Mouse (Mus musculus): ENCODE data around the gene Pprc1. TPM values are rescaled to one million over a fixed set of nuclear protein-coding genes. Genes with fewer than 3 reads are reported as not detected.

The Pprc1 gene
- polyA plus RNA-seq, 1 experiment from 2014 or later, result 55.1 TPM

DNA sequence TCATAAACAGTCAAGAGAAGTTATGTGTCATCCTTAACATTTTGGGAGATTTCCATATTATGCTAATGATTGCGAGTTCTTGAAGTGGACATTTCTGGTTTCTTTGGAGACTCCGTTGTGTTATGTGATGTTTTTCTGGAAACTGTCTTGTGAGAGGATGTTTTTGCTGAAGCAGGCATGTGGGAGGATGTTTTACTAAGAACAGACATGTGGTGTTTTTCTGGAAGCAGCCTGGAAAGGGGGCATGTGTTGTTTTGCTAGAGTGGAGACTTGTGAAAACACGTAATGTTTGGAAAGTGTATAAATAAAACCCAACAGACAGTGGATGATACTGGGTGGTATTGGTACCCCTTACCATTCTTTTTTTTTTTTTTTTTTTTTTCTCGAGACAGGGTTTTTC, 50.6 kb downstream of the Pprc1 start:
- Histone ChIP-seq H3K4me2 (no peak overlapping the region), H3K27me3 (ENCODE audit: insufficient read depth, low read length) (no peaks in the 10 kb centered on the region), H3K27ac (ENCODE audit: low read depth) (no peak overlapping the region), H3K4me1 (ENCODE audit: insufficient read depth) (no peaks in the 10 kb centered on the region), H3K4me3 (ENCODE audit: low read depth, low read length) (no peak overlapping the region), H3K36me3 (ENCODE audit: insufficient read depth) (no peaks in the 10 kb centered on the region), H3K9ac (no peak overlapping the region), H3K9me3 (ENCODE audit: low read depth, low read length) (no peaks in the 10 kb centered on the region)
- ATAC-seq (ENCODE audit: insufficient read depth) (no peak), DNase-seq (no peak)
- no peak for TF ChIP-seq CTCF (IDR thresholded peaks at IDR 0.05; ENCODE audit: low read depth)
- WGBS, result 75% methylated on average over 4 of the region's 4 CpGs

DNA sequence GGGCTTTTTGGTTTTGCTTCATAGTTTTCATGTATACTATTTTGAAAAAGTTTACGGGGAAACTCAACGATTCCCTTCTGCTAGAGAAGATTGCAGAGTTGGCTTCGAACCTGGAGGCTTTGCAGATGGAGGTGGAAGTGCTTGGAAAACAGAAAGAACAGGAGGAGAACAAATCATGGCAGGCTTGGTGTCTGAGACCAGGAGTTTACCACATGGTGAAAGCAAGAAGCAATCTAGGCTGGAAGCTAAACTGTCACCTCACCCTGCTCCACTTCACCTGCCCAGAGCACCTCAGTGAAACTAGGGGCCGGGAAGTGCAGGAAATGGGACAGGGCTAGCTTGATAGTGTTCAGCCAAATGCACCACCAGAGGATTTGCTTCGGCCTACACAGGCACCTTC, 51.7 kb downstream of the Pprc1 start:
- no peak for TF ChIP-seq CTCF (IDR thresholded peaks at IDR 0.05; ENCODE audit: low read depth)
- no peak for DNase-seq
- 88% methylated on average over 5 of the region's 5 CpGs for WGBS

DNA sequence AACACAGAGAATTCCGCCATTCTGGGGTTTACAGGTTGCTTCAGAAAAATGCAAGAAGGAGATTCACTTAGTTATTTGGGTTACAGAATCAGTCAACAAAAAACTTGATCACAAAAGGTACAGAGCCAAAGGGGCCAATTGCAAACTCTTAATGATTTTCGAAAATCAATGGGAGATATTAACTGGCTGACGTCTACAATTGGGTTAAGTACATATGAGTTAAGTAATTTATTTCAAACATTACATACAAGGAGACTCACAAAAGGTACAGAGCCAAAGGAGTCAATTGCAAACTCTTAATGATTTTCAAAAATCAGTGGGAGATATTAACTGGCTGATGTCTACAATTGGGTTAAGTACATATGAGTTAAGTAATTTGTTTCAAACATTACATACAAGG, 54.9 kb downstream of the Pprc1 start:
- no peaks in the 10 kb centered on the region for H3K9me3 ChIP-seq (ENCODE audit: low read depth, low read length)
- H3K36me3 ChIP-seq (ENCODE audit: insufficient read depth), result no peaks in the 10 kb centered on the region
- ATAC-seq (ENCODE audit: insufficient read depth), result no peak
- TF ChIP-seq CTCF (IDR thresholded peaks at IDR 0.05; ENCODE audit: low read depth), result no peak
- no peaks in the 10 kb centered on the region for H3K4me1 ChIP-seq (ENCODE audit: insufficient read depth)
- H3K4me2 ChIP-seq, result no peak overlapping the region
- no peak for DNase-seq
- 91% methylated on average over 3 of the region's 3 CpGs for WGBS
- no peaks in the 10 kb centered on the region for H3K27me3 ChIP-seq (ENCODE audit: insufficient read depth, low read length)
- no peak overlapping the region for H3K4me3 ChIP-seq (ENCODE audit: low read depth, low read length)
- H3K27ac ChIP-seq (ENCODE audit: low read depth), result no peak overlapping the region
- H3K9ac ChIP-seq, result no peak overlapping the region

More for the DNA sequence above, 51.7 kb downstream of the Pprc1 start:
- H3K27ac ChIP-seq (ENCODE audit: low read depth), result no peak overlapping the region
- no peak overlapping the region for H3K4me2 ChIP-seq
- no peak for ATAC-seq (ENCODE audit: insufficient read depth)
- no peaks in the 10 kb centered on the region for H3K27me3 ChIP-seq (ENCODE audit: insufficient read depth, low read length)
- H3K36me3 ChIP-seq (ENCODE audit: insufficient read depth), result no peaks in the 10 kb centered on the region
- no peaks in the 10 kb centered on the region for H3K9me3 ChIP-seq (ENCODE audit: low read depth, low read length)
- H3K4me1 ChIP-seq (ENCODE audit: insufficient read depth), result no peaks in the 10 kb centered on the region
- no peak overlapping the region for H3K9ac ChIP-seq
- H3K4me3 ChIP-seq (ENCODE audit: low read depth, low read length), result no peak overlapping the region

DNA sequence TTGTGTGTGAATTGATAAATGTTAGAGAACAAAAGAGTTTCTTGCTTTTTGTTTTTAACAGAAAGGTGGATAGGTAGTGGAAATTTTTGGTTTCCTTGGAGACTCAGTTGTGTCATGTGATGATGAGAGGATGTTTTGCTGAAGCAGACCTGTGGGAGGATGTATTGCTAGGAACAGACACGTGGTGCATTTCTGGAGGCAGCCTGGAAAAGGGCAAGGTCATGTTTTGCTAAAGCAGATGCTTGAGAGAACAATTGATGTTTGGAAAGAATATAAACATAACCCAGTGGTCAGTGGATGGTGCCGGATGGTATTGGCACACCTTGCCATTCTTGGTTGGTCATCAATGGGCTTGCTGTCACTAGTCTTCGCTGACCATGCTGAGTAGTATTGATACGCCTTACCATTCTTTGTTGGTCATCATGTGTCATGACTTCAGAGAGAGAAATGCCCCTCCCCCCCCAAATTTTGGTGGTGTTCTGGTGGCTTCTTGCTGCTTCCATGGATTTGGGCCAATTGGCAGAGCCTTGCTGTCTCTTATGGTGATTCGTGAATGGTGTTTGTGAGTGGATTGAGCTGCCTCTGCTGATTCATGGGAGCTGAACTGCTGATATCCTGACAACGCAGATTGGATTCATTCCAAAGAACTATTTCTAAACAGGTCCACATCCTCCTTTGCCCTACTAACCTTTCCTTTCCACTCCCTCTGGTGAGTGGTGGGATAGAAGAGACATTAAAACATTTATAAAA, 58.9 kb downstream of the Pprc1 start:
- Histone ChIP-seq H3K36me3 (ENCODE audit: insufficient read depth) (no peaks in the 10 kb centered on the region), H3K9me3 (ENCODE audit: low read depth, low read length) (no peaks in the 10 kb centered on the region), H3K4me1 (ENCODE audit: insufficient read depth) (no peaks in the 10 kb centered on the region), H3K27ac (ENCODE audit: low read depth) (no peak overlapping the region), H3K4me2 (no peak overlapping the region), H3K4me3 (ENCODE audit: low read depth, low read length) (no peak overlapping the region), H3K27me3 (ENCODE audit: insufficient read depth, low read length) (no peaks in the 10 kb centered on the region), H3K9ac (no peak overlapping the region)
- WGBS, result 61% methylated on average over 6 of the region's 6 CpGs
- DNase-seq, result peak; percentile 37
- no peak for ATAC-seq (ENCODE audit: insufficient read depth)
- no peak for TF ChIP-seq CTCF (IDR thresholded peaks at IDR 0.05; ENCODE audit: low read depth)

DNA sequence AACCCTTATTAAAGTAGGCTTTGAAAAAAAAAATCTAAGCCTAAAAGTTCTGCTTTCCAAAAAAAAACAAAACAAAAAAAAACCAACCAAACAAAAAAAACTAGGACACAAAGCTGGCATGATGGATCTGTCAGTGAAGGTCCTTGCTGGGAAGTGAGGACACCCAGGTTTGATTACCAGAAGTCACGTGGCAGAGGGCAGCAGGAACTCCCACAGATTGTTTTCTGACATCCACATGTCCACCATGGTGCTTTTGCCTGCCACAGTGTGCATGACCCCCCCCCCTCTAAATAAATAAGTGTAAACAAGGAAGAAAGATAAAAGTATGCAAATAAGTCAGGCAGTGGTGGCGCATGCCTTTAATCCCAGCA, 59.5 kb downstream of the Pprc1 start:
- WGBS, result 57% methylated on average over 2 of the region's 2 CpGs
- DNase-seq, result no peak
- Histone ChIP-seq H3K4me1 (ENCODE audit: insufficient read depth) (no peaks in the 10 kb centered on the region), H3K36me3 (ENCODE audit: insufficient read depth) (no peaks in the 10 kb centered on the region), H3K4me2 (no peak overlapping the region), H3K4me3 (ENCODE audit: low read depth, low read length) (no peak overlapping the region), H3K27me3 (ENCODE audit: insufficient read depth, low read length) (no peaks in the 10 kb centered on the region), H3K27ac (ENCODE audit: low read depth) (no peak overlapping the region), H3K9ac (no peak overlapping the region), H3K9me3 (ENCODE audit: low read depth, low read length) (no peaks in the 10 kb centered on the region)
- no peak for ATAC-seq (ENCODE audit: insufficient read depth)
- no peak for TF ChIP-seq CTCF (IDR thresholded peaks at IDR 0.05; ENCODE audit: low read depth)

DNA sequence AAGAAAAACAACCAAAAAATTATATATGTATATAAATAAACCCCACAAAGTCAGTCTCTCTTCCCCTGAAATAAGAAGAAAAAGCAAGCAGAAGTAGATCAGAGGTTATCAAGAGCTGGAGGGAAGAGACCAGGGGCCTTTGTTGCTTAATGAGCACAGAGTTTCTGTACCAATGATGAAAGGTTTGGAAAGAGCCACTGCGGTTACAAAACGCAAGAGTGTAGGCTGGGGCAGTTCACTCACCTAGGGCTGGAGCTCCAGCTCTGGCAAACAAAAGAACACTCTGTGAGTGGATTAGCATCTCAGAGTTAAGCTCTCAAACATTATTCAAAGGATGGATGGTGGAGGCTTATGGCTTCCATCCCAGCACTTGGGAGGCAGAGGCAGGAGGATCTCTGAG, 65.5 kb downstream of the Pprc1 start:
- Histone ChIP-seq H3K27ac (ENCODE audit: low read depth) (no peak overlapping the region), H3K4me2 (no peak overlapping the region), H3K4me1 (ENCODE audit: insufficient read depth) (no peaks in the 10 kb centered on the region), H3K4me3 (ENCODE audit: low read depth, low read length) (no peak overlapping the region), H3K36me3 (ENCODE audit: insufficient read depth) (no peaks in the 10 kb centered on the region), H3K9me3 (ENCODE audit: low read depth, low read length) (no peaks in the 10 kb centered on the region), H3K27me3 (ENCODE audit: insufficient read depth, low read length) (no peaks in the 10 kb centered on the region), H3K9ac (no peak overlapping the region)
- DNase-seq (no peak), ATAC-seq (ENCODE audit: insufficient read depth) (no peak)
- TF ChIP-seq CTCF (IDR thresholded peaks at IDR 0.05; ENCODE audit: low read depth), result no peak
- 80% methylated on average over 2 of the region's 2 CpGs for WGBS

DNA sequence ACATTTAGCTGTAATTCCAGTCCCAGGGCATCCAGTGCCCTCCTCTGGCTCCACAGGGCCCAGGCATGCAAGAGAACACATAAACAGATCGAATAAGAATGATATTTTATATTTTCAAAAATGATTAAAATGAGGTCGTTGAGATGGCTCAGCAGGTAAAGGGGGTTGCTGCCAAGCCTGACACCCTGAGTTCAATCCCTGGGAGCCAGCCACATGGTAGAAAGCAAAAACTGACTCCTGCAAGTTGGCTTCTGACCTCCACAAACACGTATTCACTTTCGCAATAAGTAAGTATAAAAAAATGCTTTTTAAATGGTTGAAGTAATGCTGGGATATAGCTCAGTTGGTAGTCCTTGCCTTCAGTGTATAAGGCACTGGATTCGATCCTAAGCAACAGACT, 66.1 kb downstream of the Pprc1 start:
- DNase-seq (no peak), ATAC-seq (ENCODE audit: insufficient read depth) (no peak)
- Histone ChIP-seq H3K9ac (no peak overlapping the region), H3K4me1 (ENCODE audit: insufficient read depth) (no peaks in the 10 kb centered on the region), H3K4me2 (no peak overlapping the region), H3K27ac (ENCODE audit: low read depth) (no peak overlapping the region), H3K27me3 (ENCODE audit: insufficient read depth, low read length) (no peaks in the 10 kb centered on the region), H3K4me3 (ENCODE audit: low read depth, low read length) (no peak overlapping the region), H3K36me3 (ENCODE audit: insufficient read depth) (no peaks in the 10 kb centered on the region), H3K9me3 (ENCODE audit: low read depth, low read length) (no peaks in the 10 kb centered on the region)
- TF ChIP-seq CTCF (IDR thresholded peaks at IDR 0.05; ENCODE audit: low read depth), result no peak
- WGBS, result 81% methylated on average over 5 of the region's 5 CpGs

All from lung, embryonic 14.5 days (tissue).